Mouse (Mus musculus): Measurements from ENCODE around the gene Park7.

- no peak for TF ChIP-seq POLR2A (IDR thresholded peaks at IDR 0.05; ENCODE audit: borderline replicate concordance, insufficient read depth, low read length)
- TF ChIP-seq CTCF (IDR thresholded peaks at IDR 0.05; ENCODE audit: borderline replicate concordance, insufficient read depth, low read depth, low read length) = no peak
These were observed 42.3 kb upstream of the Park7 start for GRCm38 (mm10) chr4:150956369-150957105.
